Mouse (Mus musculus) left cerebral cortex, postnatal 4 days (tissue): Measurements from ENCODE around the gene Mfsd1. TPM values are rescaled to one million over a fixed set of nuclear protein-coding genes. Genes with fewer than 3 reads are reported as not detected.

Experiments
- DNase-seq: peaks from one replicate; pipeline ENCODE4 v3.0.0-alpha.2; 2022
- intact Hi-C: fragments of 180-260 bp; cut with DNase I; formaldehyde crosslinking; loops from one replicate; pipeline ENCODE4 v1.15.1; 2025
- total RNA-seq, 2 experiments: library from RNA; stranded (reverse); gene quantifications; 2 replicates each; pipeline ENCODE4 v1.2.3; 2021

Mfsd1 gene
- total RNA-seq, 2 experiments from 2014 or later: 37.2 to 38.8 TPM

DNA sequence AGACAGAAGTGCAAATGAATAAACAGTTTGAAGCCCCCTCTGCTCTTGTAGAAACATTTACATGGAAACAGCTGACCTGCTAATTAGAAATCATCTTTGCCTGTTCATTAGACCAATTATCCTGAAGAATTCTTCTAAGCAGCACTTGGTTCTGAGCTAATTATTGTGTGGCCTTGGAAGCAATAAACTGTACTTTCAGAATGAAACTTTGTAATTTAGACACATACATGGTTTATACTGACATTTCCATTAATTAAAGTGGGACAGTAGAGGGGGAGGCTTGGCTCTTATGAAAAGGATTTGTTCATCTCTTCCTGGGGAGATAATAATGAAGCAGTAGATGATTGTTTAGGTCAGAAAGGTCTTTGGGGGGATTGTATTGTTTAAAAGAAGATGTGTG is 35.7 kb downstream of the Mfsd1 start:
- DNase-seq: no peak
- intact Hi-C loops: no loop called here

DNA sequence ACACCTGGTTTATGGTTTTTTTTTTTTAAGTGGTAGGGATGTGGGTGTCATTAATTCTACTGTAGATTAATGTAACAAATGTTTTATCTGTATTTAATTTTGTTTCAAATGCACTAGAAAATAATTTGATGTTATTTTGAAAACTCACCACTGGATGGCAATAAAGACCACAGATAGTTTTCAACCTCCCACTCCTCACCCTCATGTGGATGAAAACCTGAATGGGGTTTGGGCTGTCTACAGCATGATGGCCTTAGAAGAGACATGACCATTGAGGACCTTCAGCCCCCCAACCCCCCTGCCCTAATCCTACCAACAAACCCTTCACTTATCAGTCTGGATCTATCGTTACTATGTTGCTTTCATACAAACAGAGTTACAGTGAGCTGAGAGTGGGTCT is 42.1 kb downstream of the Mfsd1 start:
- DNase-seq: no peak
- intact Hi-C loops: loop anchor here (2.0 kb wide), 1 partner anchor 422 kb away; no protein-coding TSS in a partner anchor

GRCm38 (mm10) chr3:67643135-67643534 is 60.6 kb downstream of the Mfsd1 start:
- no peak for DNase-seq
- intact Hi-C loops: no loop called here

DNA sequence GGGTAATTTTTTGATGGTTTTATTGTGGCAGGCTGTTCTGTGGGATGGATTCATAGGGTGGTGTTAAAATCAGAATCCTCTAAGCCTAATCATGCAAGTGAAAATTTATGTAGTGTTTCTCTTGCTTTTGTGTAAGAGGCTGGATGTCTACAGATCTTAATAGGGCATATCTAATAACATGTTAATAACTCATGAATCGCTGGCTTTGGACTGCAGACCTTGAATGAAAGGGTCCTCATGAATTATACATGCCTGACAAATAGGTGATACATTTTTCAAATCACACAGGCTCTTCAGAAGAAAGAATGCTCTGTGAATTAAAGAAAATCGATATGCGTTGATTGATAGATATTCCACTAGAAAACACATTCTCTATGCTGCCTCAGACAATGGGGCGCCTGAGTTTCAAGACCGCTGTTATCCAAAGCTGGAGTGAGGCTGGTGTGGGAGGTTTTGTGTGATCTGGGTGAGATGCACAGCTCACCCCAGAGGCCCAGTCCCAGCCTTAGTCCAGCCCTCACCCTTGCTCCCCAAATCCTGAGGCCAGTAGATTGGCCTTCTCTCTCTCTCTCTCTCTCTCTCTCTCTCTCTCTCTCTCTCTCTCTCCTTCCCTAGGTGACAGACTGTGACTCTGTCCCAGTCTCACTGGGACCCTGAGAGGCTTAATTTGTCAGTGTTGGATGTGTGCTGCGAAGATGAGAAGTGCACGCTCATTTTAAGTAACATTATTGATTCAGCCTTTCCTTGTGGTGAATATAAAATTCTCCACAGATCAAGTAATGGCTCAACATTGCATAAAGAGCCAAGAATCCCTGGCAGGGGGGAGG is 63.3 kb downstream of the Mfsd1 start:
- no peak for DNase-seq
- intact Hi-C loops: no loop called here

Other genes with a start within 250 kb of the Mfsd1 start
- 1 to 10 TPM; 3.7 to 4.3 TPM for gene Mlf1, start 208.6 kb upstream of the Mfsd1 start, total RNA-seq
- not detected for gene Gm17402, start 207.6 kb upstream of the Mfsd1 start, total RNA-seq
- 10 to 100 TPM; 32.6 to 39.0 TPM for gene Gfm1, start 152.6 kb upstream of the Mfsd1 start, total RNA-seq
- 10 to 100 TPM; 55.3 to 55.9 TPM for gene Lxn, start 118.8 kb upstream of the Mfsd1 start, total RNA-seq
- 1 to 10 TPM; 1.6 to 2.0 TPM for gene Rarres1, start 67.2 kb upstream of the Mfsd1 start, total RNA-seq